Mouse (Mus musculus) cerebellum, adult 8-10 months (tissue): ENCODE data around the gene Mpv17.
A peak's percentile ranks its signal among the peaks of the same experiment; 100 is the strongest.

Experiments used
- DNase-seq: peaks from one replicate; pipeline ENCODE4 v3.0.0; 2022

The Mpv17 gene

DNA sequence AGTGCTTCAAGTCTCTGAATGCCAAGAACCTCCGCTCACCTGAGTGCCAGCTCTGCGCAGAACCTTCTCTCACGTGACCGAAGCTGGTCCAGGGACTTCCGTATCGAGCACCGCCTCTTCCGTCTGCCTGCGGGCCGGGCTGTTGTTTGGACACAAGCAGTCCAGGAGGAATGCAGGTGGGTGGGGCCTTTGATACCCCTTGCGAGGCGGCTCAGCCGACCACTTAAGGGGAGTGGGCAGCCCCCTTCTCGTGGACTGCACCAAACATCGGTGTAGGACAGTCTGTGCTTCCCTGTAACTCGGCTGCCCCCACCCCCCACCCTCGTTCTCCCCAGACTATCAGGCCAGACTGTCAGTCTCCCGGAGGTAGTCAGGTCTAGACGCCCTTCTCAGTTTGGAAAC, at the start of gene Mpv17:
TSS of gene Mpv17 (minus strand) at position 100 of the 402 bp plus-strand sequence.
- peak; percentile 80 for DNase-seq

DNA sequence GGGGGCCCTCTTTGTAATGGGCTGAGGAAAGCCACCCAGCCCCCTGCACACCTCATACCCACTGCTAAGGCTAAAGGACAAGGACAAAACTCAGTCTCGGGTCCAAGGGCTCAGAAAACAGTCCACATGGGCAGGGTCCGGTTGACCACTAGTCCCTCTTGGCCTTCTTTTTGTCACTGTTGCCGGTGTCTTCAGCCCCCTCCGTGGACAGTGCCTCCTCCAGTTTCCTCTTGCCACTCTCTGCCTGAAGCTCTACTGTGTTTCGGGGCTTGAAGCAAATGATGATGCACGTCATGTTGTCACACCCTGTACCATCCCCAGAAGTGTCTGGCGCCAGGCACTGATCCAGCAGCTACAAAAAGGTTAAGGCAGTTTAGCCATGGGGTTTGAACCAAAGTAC, 48.9 kb upstream of the Mpv17 start:
- no peak for DNase-seq

DNA sequence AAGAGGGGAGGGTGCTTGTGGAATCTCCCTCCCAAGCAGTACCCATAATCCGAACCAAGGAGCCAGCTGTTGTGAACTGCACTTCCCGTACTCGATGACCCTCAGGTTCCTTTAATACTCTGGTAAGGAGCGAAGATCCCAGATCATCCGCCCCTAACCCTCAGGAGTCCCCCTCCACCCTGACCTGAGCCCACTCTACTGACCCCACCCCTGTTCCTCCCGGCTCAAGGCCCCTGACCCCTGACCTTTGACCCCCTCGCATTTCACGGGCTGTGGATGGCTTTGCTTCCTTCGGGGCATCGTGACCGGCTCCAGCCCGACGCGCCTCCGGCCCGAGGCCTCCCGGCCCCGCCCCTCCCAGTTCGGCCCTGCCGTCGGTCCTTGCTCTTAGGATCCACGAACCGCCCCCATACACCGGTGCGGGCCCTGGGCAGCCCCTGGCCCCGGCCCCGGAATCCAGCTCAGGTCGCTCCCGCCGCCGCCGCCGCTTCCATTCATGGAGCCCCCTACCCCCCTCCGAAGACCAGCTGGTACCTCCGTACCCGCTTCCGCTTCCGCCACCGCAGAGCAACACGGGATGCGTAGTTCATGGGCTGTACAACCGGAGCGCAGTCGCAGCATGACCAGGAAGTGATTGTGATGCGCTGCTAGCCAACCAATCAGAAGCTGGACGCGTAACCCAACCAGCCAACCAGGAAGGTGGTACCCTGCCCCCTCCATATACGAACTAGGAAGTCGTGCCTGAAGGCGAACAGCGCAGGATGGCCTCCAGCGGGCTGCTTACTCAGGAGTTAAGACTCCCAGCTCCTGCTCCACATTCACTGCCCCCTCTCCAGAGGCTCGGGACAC, 47.9 kb upstream of the Mpv17 start, which contains the start of gene Zfp513:
TSS of gene Zfp513 (minus strand) at position 562 of the 849 bp plus-strand sequence.
- peak; percentile 94 for DNase-seq

DNA sequence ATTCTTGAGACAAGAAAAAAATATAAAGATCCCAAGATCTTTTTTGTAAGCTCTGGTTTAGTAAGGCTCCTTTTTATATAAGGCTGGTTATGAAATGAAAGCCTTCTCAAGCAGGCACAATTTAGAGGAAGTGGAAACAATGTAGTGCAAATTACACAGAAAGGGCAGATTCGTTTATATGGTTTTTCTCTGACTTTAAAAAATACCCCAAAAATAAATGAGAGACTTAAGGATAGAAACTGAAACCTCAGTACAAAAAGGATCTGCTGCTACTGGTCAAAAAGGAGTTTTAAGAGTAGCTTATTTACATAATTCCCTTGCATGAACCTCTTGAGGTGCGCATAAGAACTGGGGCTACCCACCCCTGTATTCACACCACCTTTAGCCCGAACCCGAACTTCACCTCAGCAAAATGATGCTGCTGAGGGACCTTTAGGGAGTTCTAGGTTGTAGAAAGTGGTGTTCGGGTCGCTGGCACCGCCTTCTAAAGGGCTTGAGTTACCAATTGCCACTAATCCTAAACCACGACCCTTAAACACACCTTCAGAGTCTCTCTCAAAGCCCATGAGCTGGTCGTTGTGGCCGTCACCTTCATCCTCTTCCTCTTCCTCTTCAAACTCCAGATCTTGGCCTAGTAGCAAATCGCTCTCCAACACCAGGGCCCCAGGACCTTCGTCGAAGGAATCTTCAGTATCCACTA, 47.1 kb upstream of the Mpv17 start:
- no peak for DNase-seq

DNA sequence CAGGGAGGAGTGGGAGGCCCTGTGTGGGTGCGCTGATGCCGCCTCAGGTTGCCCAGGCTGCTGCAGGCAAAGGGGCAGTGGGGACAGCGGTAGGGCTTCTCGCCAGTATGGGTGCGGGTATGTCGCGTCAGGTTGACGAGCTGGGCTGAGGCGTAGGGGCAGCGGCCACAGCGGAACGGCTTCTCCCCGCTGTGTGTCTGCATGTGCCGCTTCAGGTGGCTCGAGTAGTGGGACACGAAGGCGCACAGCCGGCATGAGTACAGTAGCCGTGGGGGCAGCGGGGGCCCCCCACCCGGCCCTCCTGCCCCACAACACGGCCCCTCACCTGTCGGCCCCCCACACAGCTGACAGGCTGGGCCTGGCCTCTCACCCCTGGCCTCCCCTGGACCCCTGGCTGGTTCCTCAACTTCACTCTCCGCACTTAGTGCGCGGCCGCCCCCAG, 46.3 kb upstream of the Mpv17 start:
- peak; percentile 42 for DNase-seq

DNA sequence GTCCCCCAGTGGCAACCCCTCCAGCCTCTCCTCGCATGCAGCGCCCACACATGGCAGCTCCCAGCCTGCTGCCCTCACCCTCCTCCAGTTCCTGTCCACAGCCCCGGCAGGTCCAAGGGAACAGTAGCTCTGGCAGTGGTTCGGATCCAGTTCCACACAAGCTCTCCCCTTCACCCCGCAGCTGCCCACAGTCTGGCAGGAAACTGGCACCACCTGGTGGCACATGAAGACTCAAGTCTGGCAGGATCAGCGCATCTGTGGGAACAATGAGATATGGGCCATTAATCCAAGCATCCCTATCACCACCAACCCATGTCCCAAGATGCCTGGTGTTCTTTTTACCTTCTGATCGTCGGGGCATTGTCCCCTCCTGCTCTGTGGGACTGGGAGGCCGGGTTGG, 45.8 kb upstream of the Mpv17 start:
- DNase-seq = peak; percentile 22

DNA sequence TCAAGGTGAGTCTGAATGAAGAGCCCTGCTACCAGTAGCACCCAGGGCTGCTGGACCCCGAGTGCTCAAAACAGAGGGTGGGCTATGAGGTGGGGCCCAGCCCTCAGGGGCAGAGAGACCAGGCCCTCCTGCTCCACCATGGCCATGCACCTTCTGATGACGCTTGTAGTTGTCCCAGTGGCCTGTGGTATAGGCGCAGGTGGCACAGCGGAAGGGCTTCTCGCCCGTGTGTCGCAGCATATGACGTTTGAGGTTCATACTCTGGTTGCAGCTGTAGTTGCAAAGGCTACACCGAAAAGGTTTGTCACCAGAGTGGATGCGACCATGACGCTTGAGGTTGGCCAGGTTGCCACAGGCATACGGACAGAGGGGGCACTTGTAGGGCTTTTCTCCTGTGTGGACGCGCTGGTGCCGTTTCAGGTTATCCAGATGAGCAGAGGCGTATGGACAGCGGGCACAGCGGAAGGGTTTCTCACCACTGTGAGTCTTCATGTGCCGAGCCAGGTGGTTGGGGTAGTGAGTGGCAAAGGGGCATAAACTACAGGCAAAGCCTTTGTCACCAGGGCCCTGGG, 45.4 kb upstream of the Mpv17 start:
- DNase-seq = peak; percentile 23

DNA sequence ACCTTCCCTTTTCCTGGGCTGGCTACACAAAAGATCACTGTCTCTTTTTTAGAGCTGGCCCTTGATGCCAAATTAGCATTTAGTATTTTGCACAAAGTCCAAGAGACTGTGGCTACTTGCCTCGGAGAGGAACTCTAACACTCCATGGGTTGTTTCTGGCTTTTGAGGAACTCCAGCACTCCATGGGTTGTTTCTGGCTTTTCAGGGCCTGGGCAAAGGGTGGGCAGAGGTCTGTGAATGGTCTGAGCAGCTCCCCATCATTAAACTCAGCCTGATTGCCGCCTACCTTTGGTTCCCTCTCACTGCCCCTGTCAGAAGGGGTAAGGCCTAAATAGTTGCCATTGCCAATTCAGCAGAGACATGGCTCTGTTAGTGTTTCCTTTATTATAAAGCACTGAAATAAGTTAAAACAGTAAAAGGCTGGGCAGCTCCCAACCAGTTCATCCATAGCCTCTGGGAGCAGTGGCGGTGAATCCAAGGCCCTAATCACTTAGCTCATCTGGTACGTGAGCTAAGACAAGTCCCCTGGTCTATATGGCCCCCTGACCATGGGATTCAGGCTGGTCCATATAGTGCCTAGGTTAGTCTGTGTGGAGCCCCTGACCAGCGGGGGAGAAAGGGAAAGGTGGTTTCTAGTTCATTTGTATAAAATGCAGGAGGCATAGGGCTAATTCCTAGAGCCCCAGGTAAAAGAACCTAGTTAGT, 44.7 kb upstream of the Mpv17 start:
- DNase-seq = no peak

DNA sequence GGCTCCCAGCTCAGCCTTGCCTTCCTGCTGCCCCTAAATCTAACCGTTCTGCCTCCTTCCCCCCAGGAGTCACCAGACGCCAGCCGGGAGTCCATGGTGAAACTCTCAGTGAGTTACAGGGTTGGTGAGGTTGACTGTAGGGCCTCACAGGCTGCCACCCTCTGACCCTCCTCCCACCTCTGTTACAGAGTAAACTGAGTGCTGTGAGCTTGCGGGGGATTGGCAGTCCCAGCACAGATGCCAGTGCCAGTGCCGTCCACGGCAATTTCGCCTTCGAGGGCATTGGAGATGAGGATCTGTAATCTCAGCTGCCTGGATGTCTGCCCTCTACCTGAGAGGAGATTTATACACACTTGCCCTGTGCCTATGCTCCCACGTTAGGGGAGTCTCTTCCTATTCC, 44.1 kb upstream of the Mpv17 start:
- no peak for DNase-seq

DNA sequence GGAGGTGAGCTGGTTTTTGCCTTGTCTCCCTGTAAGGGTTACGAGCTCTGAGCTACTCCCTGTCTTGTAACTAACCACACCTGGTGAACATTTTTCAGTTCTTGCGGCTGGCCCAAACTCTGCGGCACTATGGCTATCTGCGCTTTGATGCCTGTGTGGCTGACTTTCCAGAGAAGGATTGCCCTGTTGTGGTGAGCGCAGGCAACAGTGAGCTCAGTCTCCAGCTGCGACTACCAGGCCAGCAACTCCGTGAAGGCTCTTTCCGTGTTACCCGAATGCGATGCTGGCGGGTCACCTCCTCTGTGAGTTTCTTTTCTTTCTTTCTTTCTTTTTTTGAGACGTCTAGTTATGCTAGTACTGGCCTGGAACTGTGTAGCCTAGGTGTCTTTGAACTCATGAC, 43.0 kb upstream of the Mpv17 start:
- no peak for DNase-seq

DNA sequence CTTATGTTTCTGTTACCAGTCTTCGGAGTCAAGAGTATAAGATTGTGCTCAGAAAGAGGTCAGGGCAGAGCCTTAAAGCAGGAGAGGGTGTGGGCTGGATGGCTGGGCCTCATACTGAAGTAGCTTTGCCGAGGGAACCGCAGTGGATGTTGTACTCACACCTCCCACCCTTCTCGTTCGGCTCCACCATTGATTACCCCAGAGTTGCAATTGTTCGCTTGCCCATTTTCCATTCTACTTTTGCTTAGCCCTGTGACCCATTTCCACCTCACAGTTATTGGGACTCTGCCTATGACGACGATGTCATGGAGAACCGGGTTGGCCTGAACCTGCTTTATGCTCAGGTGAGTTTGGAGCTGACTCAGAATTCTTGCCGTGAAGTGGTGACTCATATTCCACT, 42.2 kb upstream of the Mpv17 start:
- DNase-seq = no peak

DNA sequence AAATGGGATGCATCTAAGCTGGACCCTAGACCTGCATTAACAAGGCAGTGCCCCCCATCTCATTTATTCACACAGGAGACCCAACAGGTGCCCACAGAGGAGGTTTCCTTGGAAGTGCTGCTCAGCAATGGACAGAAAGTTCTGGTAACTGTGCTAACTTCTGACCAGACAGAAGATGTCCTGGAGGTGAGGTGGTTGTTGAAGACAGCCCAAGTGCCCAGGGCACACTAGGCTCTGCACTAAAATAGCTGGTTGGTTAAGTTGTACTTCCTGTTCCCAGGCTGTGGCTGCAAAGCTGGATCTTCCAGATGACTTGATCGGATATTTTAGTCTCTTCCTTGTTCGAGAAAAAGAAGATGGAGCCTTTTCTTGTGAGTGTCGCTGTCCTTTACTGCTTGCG, 41.6 kb upstream of the Mpv17 start:
- no peak for DNase-seq

DNA sequence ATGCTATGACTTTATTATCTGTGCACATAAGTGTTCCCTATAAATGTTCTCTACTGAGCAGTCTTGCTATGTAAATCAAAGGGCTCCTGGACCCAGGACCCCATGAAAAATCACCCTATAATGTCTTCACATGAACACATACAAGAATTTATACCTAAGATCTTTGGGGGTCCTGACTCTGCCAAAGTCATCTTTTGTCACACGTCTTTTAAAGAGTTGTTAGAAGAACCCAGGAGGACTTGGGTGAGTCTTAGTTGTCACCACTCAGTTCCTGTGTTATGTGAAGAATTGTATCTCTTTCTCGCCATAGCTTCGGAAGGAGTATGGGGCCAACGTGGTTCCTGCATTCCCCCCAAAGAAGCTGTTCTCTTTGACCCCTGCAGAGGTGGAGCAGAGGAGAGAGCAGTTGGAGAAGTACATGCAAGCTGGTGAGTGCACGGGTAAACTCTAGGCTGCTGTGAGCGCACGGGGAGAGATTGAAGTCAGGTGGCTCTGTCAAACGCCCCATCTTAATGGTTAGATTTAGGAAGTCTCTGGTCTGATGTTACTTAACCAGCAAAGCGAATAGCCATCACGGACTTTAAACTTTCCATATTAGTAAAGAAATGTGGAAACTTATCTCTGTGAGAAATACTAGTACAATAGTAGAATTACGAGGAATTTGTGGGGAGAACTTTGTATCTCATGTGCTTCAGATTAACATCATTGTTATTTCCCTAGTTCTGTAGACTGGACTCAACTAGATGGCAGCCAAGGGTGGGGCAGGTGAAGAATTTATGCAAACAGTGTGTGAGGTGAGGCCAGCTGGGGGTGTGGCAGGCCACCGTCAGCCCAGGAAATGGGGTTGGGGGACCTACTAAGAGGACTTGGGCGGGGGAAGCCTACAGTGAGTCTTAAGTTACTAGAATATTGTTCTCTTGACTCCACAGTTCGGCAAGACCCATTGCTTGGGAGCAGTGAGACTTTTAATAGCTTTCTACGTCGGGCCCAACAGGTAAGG, 40.7 kb upstream of the Mpv17 start:
- DNase-seq = no peak

DNA sequence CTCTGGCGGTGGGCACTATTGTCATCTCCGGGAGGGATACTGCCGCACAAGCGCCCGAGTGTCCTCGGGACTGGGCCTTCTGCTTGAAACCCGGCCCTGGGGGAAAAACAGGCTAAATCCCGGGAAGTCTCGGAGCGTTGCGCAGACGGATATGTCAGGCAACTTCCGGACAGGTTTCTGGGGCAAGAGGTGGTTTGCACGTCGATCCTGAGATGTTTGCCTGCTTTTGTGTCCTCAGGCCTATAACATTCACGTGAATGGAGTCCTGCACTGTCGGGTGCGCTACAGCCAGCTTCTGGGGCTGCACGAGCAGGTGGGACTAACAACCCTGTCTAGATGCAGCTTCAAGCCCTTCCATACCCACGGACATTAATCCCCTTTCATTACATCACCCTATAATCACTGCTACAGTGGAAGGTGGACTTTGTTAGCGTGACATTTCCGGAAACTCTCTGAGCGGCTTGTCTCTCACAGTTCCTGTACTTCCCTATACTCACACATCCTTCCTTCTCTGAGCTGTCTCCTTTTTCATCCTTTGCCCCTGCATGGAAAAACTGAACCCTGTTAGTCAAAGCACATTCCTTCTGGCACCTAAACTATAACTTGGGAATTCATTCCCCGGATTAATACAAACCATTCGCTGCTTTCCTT, 39.7 kb upstream of the Mpv17 start:
- DNase-seq = no peak

DNA sequence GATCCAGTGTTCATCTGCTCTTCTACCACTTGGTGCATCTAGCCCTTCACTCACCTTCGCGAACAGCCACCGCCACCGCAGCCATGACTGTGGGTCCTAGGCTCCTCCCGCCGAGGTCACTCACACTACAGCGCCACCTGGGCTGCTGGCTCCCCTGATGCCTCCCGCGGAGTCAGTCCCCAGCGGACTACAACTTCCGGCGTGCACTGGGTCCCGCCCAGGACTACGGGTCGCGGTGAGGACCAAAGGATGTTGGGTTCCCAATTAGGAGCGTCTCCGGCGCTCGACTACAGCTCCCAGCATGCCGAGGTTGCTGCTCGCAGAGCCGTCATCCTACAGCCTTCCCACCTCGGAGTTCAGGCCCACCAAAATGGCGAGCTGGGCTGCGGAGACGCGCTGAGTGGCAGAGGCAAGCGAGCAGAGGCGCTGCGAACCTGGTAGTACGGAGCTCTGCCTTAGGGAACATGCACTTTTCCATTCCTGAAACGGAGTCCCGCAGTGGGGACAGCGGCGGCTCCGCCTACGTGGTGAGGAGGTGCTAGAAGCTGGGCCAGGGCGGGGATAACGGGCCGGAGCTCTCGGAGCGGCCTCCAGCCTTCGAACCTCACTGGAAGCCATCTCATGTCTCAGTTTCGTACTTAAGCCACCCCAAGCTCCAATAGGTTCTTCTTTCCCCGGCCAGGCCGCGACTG, 39.0 kb upstream of the Mpv17 start, which contains the start of the genes Snx17 and Eif2b4:
TSS of gene Snx17 (plus strand) at position 289 of the 692 bp plus-strand sequence.
TSS of gene Eif2b4 (minus strand) at position 492 of the 692 bp plus-strand sequence.
- DNase-seq = peak; percentile 99

DNA sequence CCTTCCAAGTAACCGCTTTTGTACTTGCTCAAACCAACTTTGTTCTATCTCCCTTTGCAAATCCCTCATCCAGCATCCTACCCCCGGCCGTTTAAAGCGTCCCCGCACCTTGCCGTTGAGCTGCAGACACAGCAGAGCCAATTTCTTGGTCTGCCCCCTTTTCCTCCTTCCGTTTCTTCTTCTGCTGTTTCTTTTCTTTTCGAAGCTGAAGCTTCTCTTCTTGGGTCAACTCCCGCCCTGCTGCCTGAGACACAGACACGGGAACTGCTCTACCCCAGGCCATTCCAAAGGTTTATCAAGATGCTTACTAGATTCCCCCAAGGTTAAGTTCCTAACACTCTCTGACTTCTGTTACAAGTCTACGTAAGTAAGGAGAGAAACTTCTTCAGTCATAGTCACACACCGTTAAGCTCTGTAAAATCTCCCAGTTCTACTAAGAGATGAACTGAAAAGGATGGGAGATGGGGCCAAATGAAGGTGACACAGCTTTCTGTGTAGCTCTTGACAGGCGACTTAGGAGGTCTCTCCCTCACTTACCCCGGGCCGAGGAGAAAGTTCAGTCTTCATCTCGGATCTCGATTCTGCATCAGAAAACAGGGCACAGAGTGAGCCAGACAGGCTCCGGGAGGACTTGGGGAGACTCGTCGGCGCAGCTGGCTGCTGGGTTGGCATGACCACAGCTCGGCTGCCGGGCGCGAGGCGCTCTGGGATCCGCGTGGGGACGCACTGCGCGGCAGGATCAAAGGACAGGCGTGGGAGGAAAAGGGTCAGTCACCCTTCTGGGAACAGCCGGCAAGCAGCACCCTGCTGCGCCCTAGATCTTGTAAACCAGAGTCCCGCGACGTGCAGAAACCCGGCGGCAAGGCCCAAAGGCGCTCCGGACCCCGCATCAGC, 38.2 kb upstream of the Mpv17 start:
- no peak for DNase-seq

DNA sequence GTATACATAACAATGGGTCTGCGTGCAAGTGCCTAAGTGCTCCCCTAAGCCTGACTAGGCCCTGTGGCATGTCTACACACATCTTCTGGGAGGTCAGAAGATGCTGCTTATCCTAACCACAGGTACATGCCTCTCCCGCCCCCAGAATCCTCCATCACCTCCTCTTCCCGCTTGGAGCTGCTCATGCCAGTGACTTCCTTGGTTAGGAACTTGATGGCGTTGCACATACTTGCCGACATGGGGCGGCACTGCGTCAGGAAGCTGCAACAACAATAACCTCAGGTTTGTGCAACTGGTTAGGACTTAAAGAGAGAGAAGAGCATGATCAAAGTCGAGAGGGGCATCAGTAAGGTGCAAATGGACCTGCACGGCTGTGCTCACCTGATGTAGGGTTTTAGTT, 36.1 kb upstream of the Mpv17 start:
- no peak for DNase-seq

DNA sequence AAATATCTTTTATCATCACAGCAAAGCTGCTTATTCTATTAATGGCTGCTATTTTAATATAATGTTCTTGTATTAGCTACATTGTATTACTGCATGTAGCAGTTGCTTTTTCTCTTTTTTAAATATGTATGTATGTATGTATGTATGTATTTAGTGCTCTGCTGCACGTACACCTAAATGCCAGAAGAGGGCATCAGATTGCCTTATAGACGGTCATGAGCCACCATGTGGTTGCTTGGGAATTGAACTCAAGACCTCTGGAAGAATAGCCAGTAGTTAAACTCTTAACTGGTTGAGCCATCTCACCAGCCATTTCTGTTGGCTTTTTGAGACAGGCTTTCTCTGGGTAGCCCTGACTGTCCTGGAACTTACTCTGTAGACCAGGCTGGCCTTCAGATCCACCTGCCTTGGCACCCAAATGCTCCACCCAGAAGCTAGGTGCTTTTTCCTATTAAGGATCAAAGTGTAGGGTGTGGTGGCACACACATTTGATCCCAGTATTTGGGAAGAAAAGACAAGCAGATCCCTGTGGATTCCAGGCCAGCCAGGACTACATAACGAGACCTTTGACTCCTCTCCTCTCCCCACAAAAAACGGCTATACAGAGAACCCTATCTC, 34.3 kb upstream of the Mpv17 start:
- no peak for DNase-seq

DNA sequence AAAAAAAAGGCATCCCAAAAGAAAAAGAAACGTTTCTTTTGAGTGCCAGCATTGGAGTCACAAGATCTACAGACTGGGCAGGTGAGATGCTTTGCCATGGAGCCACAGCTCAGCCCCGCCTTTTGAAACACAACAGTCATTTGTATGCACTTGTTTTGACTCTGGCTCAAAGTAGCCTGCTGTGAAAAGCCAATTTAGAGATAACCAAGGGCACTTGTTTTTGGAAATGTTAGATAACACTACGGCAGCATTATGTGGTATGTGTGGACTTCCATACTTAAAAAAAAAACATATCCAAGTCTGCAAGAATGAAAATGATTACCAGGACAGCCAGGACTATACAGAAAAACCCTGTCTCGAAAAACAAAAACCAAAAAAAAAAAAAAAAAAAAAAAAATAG, 29.6 kb upstream of the Mpv17 start:
- DNase-seq = no peak
